Mouse (Mus musculus) monocyte, adult 2 months (primary cell): Measurements from ENCODE around the gene Nexn.

Source experiments
- DNase-seq, 2 experiments: peaks; one replicate each; pipeline ENCODE4 v3.0.0; 2022; ENCODE audit warnings: low spot score in 2 of 2, low read depth in 1 of 2

Gene Nexn

GRCm38 (mm10) chr3:152278431-152278830, 12.3 kb upstream of the Nexn start:
- DNase-seq = no peak

DNA sequence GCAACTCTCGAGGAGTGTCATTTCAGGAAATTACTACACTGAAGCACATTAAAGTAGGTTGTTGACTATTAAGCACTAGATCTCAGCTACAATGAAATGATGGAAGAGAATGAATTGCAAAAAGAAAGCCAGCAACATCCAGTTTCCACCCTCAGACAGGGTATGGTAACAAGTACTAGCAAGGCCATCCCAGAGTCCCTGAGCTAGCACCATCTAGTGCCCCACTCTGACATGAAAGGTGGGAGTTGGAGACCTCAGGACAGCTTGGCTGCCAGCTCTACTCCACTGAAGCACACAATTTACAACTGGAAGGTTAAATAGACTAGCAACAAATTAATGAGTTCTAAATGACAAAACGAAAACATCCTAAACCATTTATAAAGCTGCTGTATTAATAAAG, 11.8 kb upstream of the Nexn start:
- DNase-seq = no peak

GRCm38 (mm10) chr3:152276935-152277334, 10.8 kb upstream of the Nexn start:
- no peak for DNase-seq

DNA sequence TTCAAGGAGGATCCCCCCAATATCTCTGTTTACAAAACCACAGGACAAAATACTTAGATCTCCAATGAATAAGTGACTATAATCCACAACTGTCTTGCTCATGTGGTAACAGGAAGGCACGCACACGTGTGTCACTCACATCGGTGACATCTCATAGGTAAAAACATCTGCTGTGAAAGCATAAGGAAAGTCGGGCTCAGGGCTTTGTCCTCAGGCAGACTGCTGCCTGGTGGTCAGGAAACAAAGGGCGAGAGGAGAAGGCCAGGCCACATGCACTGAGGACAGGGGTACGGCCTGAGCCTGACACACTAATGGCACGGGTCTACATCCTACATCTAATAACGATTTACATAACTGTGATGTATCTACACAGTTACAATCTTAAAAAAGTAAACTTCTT, 8.9 kb upstream of the Nexn start:
- DNase-seq = no peak

DNA sequence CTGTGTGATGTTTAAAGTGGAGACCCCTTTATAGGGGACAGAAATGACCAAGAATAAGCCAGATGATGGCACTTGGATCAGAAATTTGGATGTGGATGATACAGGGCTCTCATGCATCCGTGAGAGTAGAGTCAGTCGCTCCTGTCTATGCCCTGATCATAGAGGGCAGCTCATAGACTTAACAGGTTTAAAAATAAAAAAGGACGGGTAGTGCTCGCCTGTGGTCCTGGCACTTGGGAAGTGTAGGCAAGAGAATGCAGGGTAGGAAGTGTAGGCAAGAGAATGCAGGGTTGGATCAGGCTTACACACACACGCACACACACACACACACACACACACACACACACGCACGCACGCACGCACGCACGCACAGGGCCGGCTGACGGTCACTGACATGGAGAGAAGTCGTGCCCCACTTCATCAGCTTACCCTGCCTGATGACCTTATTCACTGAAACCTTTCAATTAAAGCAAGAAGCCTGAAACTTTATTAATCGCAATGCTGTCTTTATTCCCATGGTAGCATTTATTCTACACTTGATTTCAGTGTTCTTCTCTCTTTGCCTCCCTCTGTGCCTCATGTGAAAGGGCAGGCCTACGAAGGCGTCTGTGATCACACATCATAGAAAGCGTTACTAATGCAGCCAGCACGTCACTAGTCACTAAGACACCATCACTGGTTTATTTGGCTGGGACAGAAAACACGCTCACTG, 7.0 kb upstream of the Nexn start:
- no peak for DNase-seq

GRCm38 (mm10) chr3:152271876-152272275, 5.7 kb upstream of the Nexn start:
- no peak for DNase-seq

GRCm38 (mm10) chr3:152271071-152271710, 5.0 kb upstream of the Nexn start:
- no peak for DNase-seq

DNA sequence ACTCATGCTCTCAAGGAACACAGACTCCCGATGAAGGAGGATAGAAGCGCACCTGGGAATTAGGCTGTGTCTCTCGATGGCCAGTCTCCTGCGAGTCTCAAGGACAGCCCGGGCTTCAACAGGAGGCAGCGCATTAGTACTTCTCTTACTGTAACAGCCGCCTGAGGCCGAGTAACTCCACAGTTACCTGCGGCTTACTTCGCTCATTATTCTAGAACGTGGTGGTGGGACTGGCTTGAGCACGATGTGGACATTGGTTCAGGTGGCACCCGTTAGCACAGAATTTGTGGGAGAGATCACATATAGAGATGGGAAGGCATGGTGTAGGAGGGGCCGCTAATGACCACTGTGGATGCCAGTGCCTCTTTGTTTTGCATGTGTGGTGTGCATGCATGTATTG, 1.9 kb upstream of the Nexn start:
- DNase-seq = no peak

DNA sequence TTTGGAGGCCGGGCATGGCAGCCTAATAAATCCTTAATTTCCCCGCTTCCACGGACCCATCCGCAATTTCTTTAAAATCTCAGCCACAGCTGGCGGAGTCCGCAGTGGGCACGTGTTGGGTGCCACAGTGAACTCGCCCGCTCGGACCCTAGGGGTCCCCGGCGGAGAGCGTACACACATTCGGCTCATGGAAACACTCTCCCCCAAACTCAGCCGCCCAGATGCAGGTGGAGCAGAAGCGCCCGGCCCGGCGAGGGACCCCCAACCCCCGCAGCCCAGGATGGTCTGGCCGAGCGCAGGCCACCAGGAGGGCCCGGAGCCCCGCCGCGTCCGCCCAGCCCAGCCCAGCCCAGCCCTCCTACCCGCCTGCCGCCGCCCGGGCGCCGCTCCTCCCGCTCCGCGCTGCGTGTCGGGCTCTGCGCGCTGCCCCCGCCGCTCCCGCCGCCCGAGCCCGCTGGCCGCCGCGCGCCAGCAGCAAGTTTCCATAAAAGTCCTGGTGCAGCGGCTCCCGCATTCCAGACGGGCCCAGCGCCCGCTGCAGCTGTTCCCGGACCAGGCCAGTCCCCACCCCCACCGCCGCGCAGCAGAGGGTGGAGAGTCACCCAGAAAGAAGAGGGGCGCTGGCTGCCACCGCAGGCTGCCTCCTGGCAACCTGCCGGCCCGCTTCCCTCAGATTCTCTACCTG, 657 bp downstream of the Nexn start:
- no peak for DNase-seq

GRCm38 (mm10) chr3:152264830-152265229, 1.3 kb downstream of the Nexn start:
- no peak for DNase-seq

GRCm38 (mm10) chr3:152264374-152264773, 1.8 kb downstream of the Nexn start:
- DNase-seq = no peak

- no peak for DNase-seq
Measured at GRCm38 (mm10) chr3:152261948-152262347, 4.2 kb downstream of the Nexn start.

DNA sequence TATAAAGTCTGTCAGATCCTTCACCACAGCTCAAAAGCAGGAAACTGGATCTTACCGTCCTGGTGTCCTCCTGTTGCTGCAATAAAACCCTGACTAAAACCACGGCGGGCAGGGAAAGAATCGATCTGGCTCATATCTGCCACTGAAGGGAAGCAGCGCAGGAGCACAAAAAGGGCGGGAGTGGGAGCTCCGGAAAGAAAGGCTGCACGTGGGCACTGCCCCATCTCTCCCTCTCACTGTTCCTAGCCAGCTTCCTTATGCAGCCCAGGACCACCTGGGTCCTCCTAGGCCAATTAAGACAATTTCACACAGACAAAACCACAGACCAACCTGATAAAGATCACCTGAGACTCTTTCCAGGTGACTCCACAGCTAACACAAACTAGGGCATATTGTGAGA, 4.7 kb downstream of the Nexn start:
- DNase-seq = no peak

DNA sequence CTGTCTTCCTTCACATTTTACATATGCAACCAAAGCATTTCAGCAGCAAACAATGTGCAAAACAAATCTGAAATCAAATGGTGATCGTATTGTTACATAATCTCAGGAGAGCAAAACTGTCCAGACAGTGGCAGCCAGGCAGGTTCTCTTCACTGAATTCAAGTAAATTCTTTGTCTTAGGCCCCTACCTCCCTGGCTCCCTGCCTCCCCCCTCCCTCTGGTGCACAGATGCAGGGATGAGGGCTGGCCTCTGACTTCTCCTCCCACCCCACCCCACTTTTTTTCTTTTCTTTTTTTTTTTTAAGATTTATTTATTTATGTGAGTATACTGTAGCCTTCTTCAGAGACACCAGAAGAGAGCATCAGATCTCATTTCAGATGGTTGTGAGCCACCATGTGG, 5.8 kb downstream of the Nexn start:
- DNase-seq = no peak

DNA sequence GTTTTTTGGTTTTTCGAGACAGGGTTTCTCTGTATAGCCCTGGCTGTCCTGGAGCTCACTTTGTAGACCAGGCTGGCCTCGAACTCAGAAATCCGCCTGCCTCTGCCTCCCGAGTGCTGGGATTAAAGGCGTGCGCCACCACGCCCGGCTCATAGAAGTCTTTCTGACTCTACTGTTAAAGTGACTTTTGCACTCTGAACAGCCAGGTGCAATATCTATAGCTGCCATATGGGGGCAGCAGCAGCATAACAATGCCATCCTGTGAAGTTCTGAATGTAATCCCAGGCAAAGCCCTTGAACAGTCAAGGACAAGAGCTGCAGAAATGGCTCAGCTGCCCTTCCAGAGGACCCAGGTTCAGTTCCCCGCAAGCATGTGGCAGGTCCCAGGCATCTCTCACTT, 6.7 kb downstream of the Nexn start:
- DNase-seq = peak in 1 of 2 experiments; percentile 33

- DNase-seq = no peak
Measured at GRCm38 (mm10) chr3:152257528-152257927, 8.6 kb downstream of the Nexn start.

DNA sequence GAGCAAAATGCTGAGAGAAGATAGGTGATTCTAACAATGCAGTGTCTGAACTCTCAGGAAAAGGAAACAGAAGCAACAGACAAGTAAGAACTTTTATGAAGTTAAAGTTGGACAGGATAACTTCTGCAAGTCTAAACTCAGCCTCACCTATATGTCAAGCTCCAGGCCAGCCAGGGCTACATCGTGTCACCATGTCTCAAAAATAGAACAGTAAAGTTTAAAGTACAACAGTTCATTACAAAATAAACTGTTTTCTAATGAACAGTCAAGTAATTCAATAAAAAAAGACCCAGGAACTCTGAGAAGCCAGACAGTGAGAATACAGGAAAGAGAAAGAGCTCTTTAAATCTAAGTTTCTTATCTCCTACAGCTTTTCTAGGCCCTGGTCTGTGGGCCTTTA, 15.7 kb downstream of the Nexn start:
- no peak for DNase-seq

- DNase-seq = no peak
Measured at GRCm38 (mm10) chr3:152247708-152248107, 18.4 kb downstream of the Nexn start.

GRCm38 (mm10) chr3:152245273-152245910, 20.8 kb downstream of the Nexn start:
- no peak for DNase-seq

- DNase-seq = no peak
Measured at GRCm38 (mm10) chr3:152243304-152243703, 22.8 kb downstream of the Nexn start.

DNA sequence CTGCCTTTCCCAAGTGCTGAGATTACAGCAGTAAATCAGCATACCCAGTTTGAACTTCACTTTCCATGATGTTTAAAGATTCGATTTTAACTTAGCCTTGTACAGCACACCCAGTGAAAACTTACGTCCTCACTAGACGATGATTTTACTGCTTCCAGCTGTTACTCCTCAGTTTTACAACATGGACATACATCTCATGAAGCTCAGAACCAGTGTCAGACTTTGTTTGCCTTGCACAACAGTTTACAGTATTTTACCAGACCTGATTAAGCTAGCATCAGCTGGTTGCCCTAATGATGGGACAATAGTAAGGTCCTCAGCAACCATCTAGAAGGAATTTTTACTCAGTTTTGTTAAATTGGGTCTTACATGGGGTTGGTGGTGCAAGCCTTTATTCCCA, 25.1 kb downstream of the Nexn start:
- no peak for DNase-seq

- no peak for DNase-seq
Measured at GRCm38 (mm10) chr3:152239592-152239991, 26.6 kb downstream of the Nexn start.
